Mouse (Mus musculus) T-helper 2 cell (primary cell): Measurements from ENCODE around the gene Idua.
"Not testable (repeated sequence)": the region's sequence is repeated elsewhere in the genome, so short reads cannot be mapped to it uniquely, and the experiment has no call there.

ENCODE experiments used
- in situ Hi-C: fragments of 300-600 bp; cut with MboI, MseI; formaldehyde crosslinking; loops from one replicate; pipeline ENCODE4 v1.15.1; 2025; ENCODE audit warnings: high pct_unique_total_duplicates

Gene Idua

GRCm38 (mm10) chr5:108659698-108660631 is at the start of gene Idua:
Idua (plus strand) TSS chr5:108660331.
- in situ Hi-C loops = loop anchor here (25.0 kb wide), 1 partner anchor 1398 kb away; no protein-coding TSS in a partner anchor

- in situ Hi-C loops = no loop called here
These were observed 49.7 kb upstream of the Idua start for GRCm38 (mm10) chr5:108610426-108610825.

- in situ Hi-C loops = no loop called here
These were observed 38.3 kb upstream of the Idua start for GRCm38 (mm10) chr5:108621870-108622269.

- in situ Hi-C loops = no loop called here
These were observed 34.0 kb upstream of the Idua start for GRCm38 (mm10) chr5:108626050-108626660.

- in situ Hi-C loops = no loop called here
These were observed 31.1 kb upstream of the Idua start for GRCm38 (mm10) chr5:108628891-108629633.

- in situ Hi-C loops = no loop called here
These were observed 30.3 kb upstream of the Idua start, which contains the start of the genes Gak and Tmem175 for GRCm38 (mm10) chr5:108629634-108630483. Gak (minus strand) TSS chr5:108629755. Tmem175 (plus strand) TSS chr5:108629770.

- in situ Hi-C loops = no loop called here
These were observed 26.5 kb upstream of the Idua start for GRCm38 (mm10) chr5:108633676-108634075.

GRCm38 (mm10) chr5:108634088-108634487 is 26.0 kb upstream of the Idua start:
- in situ Hi-C loops = not testable (repeated sequence)

GRCm38 (mm10) chr5:108636172-108636571 is 24.0 kb upstream of the Idua start:
- in situ Hi-C loops = no loop called here

GRCm38 (mm10) chr5:108643674-108644073 is 16.5 kb upstream of the Idua start:
- in situ Hi-C loops = no loop called here

- in situ Hi-C loops = no loop called here
These were observed 14.3 kb upstream of the Idua start for GRCm38 (mm10) chr5:108645651-108646342.

GRCm38 (mm10) chr5:108646343-108646660 is 13.8 kb upstream of the Idua start:
- in situ Hi-C loops = no loop called here

- in situ Hi-C loops = no loop called here
These were observed 12.8 kb upstream of the Idua start for GRCm38 (mm10) chr5:108647311-108647710.

- in situ Hi-C loops = no loop called here
These were observed 12.2 kb upstream of the Idua start for GRCm38 (mm10) chr5:108647820-108648465.

GRCm38 (mm10) chr5:108648937-108649576 is 11.1 kb upstream of the Idua start:
- in situ Hi-C loops = no loop called here

- in situ Hi-C loops = loop anchor here (25.0 kb wide), 1 partner anchor 1388 kb away; no protein-coding TSS in a partner anchor
These were observed 9.8 kb upstream of the Idua start for GRCm38 (mm10) chr5:108650341-108650740.

GRCm38 (mm10) chr5:108651136-108651720 is 8.9 kb upstream of the Idua start:
- in situ Hi-C loops = loop anchor here (25.0 kb wide), 1 partner anchor 1389 kb away; no protein-coding TSS in a partner anchor

GRCm38 (mm10) chr5:108651823-108652222 is 8.3 kb upstream of the Idua start:
- in situ Hi-C loops = loop anchor here (25.0 kb wide), 1 partner anchor 1390 kb away; no protein-coding TSS in a partner anchor

- in situ Hi-C loops = loop anchor here (25.0 kb wide), 1 partner anchor 1391 kb away; no protein-coding TSS in a partner anchor
These were observed 6.8 kb upstream of the Idua start for GRCm38 (mm10) chr5:108653341-108653740.
